Mouse (Mus musculus) skeletal muscle tissue, postnatal 0 days (tissue): ENCODE data around the gene Ccnb2. TPM values are rescaled to one million over a fixed set of nuclear protein-coding genes. Genes with fewer than 3 reads are reported as not detected.

Experiments used
- microRNA-seq, 2 experiments: library from miRNA; unstranded; fragments of <30 nt; microRNA quantifications; one replicate each; pipeline ENCODE4; 2016
- polyA plus RNA-seq: library from polyadenylated mRNA; unstranded; fragments of >200 nt; fragmentation: Nextera tagmentation; extraction: Ambion mirVana; gene quantifications from 2 replicates; pipeline ENCODE4 v1.2.1, GENCODE M21; 2015

The Ccnb2 gene
- 43.7 and 43.8 TPM in 2 replicates for polyA plus RNA-seq

DNA sequence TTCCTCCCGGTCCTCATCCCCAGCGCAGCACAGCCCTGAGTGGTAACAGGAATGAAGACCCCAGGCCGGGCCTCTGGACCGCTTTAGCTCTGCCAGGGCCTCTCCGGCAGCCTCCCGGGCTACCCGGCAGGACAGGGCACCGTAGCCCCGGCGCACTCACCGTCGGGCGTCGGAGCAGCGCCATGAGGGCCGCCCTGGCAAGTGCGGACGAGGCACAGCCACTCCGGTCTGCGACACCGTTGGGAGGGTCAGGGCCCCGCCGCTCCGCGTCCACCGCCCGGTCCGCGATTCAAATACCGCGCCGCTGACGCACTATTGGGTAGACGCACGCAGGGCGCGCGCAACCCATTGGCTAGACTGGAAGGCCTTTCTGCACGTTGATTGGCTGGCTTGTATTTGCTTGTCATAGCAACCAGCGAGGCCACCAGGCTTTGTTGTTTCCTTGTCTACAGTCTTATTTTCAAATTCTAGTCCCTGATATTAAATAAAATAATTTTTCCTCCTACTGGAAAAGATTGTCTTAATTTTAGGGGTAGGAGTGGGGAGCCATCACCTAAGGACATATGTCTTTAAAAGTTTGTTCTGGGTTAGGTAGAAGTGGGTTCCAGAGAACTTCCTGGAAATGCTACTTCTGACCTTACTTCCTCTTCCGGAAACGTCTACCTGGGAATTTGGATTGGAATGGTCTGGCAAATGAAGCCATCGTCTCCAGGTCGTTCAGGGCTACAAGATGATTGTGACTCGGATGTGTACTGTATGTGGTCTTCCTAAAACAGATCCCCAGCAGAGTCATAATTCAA lies at the start of gene Ccnb2:
Gene Ccnb2, minus strand, starts transcription at position 291 of the 800 bp plus-strand sequence.

Small RNA genes lying within 50 kb of the gene (microRNA-seq; reads per million reads assigned to microRNA genes)
- 0.85 to 1.2 reads per million in 2 experiments for gene Mir5626

Other genes starting within 250 kb of the Ccnb2 start
- 8.0 and 8.7 TPM in 2 replicates for gene Myo1e, start 214.2 kb downstream of the Ccnb2 start, polyA plus RNA-seq
- 10.3 and 10.6 TPM in 2 replicates for gene Rnf111, start 82.2 kb upstream of the Ccnb2 start, polyA plus RNA-seq
- gene Sltm, start 121.2 kb upstream of the Ccnb2 start, polyA plus RNA-seq: 15.9 and 16.8 TPM in 2 replicates
- 0.29 and 0.93 TPM in 2 replicates for gene Gm10642, start 234.7 kb upstream of the Ccnb2 start, polyA plus RNA-seq
- 5.9 and 7.7 TPM in 2 replicates for gene Mindy2, start 235.6 kb upstream of the Ccnb2 start, polyA plus RNA-seq